Mouse (Mus musculus): ENCODE data around the gene Unc13a. TPM values are rescaled to one million over a fixed set of nuclear protein-coding genes. Genes with fewer than 3 reads are reported as not detected.

Gene Unc13a
- polyA plus RNA-seq, 1 experiment from 2014 or later = 2.2 TPM

GRCm38 (mm10) chr8:71627265-71628099, 44.1 kb downstream of the Unc13a start:
- Histone ChIP-seq H3K4me3 (no peak overlapping the region), H3K36me3 (replicated peaks) (peaks cover 39% of the 10 kb centered on the region), H3K4me1 (peaks cover 35% of the 10 kb centered on the region), H3K27me3 (replicated peaks; ENCODE audit: low read depth, poor library complexity, severe bottlenecking) (peaks cover 31% of the 10 kb centered on the region), H3K9me3 (peaks cover 19% of the 10 kb centered on the region), H3K27ac (replicated peaks) (0 out of 2 replicates have a peak overlapping the region, but pooled peaks have one; percentile 10)
- WGBS = 45% methylated on average over 9 of the region's 9 CpGs
- no peak for DNase-seq (ENCODE audit: low spot score)

- Histone ChIP-seq H3K27me3 (replicated peaks; ENCODE audit: low read depth, poor library complexity, severe bottlenecking) (peaks cover 23% of the 10 kb centered on the region), H3K4me3 (no peak overlapping the region), H3K4me1 (peaks cover 35% of the 10 kb centered on the region), H3K27ac (replicated peaks) (0 out of 2 replicates have a peak overlapping the region, but pooled peaks have one; percentile 10), H3K9me3 (peaks cover 22% of the 10 kb centered on the region), H3K36me3 (replicated peaks) (peaks cover 47% of the 10 kb centered on the region)
- WGBS = 86% methylated on average over 9 of the region's 9 CpGs
- no peak for DNase-seq (ENCODE audit: low spot score)
Observed at GRCm38 (mm10) chr8:71626753-71627152, 44.8 kb downstream of the Unc13a start.

- H3K27me3 ChIP-seq (replicated peaks; ENCODE audit: low read depth, poor library complexity, severe bottlenecking) = peaks cover 7% of the 10 kb centered on the region
- no peak overlapping the region for H3K27ac ChIP-seq (replicated peaks)
- no peak for DNase-seq (ENCODE audit: low spot score)
- peaks cover 25% of the 10 kb centered on the region for H3K9me3 ChIP-seq
- no peak overlapping the region for H3K4me3 ChIP-seq
- 81% methylated on average over 1 of the region's 1 CpGs for WGBS
- H3K4me1 ChIP-seq = peaks cover 32% of the 10 kb centered on the region
- peaks cover 63% of the 10 kb centered on the region for H3K36me3 ChIP-seq (replicated peaks)
Observed at GRCm38 (mm10) chr8:71625088-71625487, 46.5 kb downstream of the Unc13a start.

- DNase-seq (ENCODE audit: low spot score) = no peak
- Histone ChIP-seq H3K4me3 (no peak overlapping the region), H3K36me3 (replicated peaks) (peaks cover 98% of the 10 kb centered on the region), H3K9me3 (peaks cover 25% of the 10 kb centered on the region), H3K4me1 (no peaks in the 10 kb centered on the region), H3K27me3 (replicated peaks; ENCODE audit: low read depth, poor library complexity, severe bottlenecking) (no peaks in the 10 kb centered on the region), H3K27ac (replicated peaks) (no peak overlapping the region)
- 93% methylated on average over 2 of the region's 2 CpGs for WGBS
Observed at GRCm38 (mm10) chr8:71619786-71620185, 51.8 kb downstream of the Unc13a start.

- no peak overlapping the region for H3K4me3 ChIP-seq
- no peaks in the 10 kb centered on the region for H3K27me3 ChIP-seq (replicated peaks; ENCODE audit: low read depth, poor library complexity, severe bottlenecking)
- no peaks in the 10 kb centered on the region for H3K9me3 ChIP-seq
- H3K4me1 ChIP-seq = peaks cover 25% of the 10 kb centered on the region
- no peak for DNase-seq (ENCODE audit: low spot score)
- peaks cover 59% of the 10 kb centered on the region for H3K36me3 ChIP-seq (replicated peaks)
- no peak overlapping the region for H3K27ac ChIP-seq (replicated peaks)
- WGBS = 44% methylated on average over 4 of the region's 4 CpGs
Observed at GRCm38 (mm10) chr8:71613418-71613817, 58.1 kb downstream of the Unc13a start.

GRCm38 (mm10) chr8:71612141-71612540, 59.4 kb downstream of the Unc13a start:
- H3K4me1 ChIP-seq = peaks cover 25% of the 10 kb centered on the region
- H3K27ac ChIP-seq (replicated peaks) = peak overlapping the region; percentile 93; the same call in 1 of the 2 replicates
- no peaks in the 10 kb centered on the region for H3K9me3 ChIP-seq
- peak overlapping the region; percentile 96 for H3K4me3 ChIP-seq
- DNase-seq (ENCODE audit: low spot score) = no peak
- H3K36me3 ChIP-seq (replicated peaks) = peaks cover 46% of the 10 kb centered on the region
- H3K27me3 ChIP-seq (replicated peaks; ENCODE audit: low read depth, poor library complexity, severe bottlenecking) = no peaks in the 10 kb centered on the region
- WGBS = 52% methylated on average over 5 of the region's 5 CpGs

GRCm38 (mm10) chr8:71610822-71611651, 60.5 kb downstream of the Unc13a start, which contains the start of gene Colgalt1:
Colgalt1 (plus strand) TSS chr8:71610998.
- DNase-seq (ENCODE audit: low spot score) = peak; percentile 98
- peak within 1 kb of the TSS; percentile 96 for H3K4me3 ChIP-seq
- H3K27me3 ChIP-seq (replicated peaks; ENCODE audit: low read depth, poor library complexity, severe bottlenecking) = no peaks in the 10 kb centered on the region
- H3K4me1 ChIP-seq = peaks cover 25% of the 10 kb centered on the region
- H3K36me3 ChIP-seq (replicated peaks) = peaks cover 35% of the 10 kb centered on the region
- peak within 1 kb of the TSS; percentile 93 for H3K27ac ChIP-seq (replicated peaks)
- no peaks in the 10 kb centered on the region for H3K9me3 ChIP-seq
- under 1% methylated on average over 82 of the region's 82 CpGs for WGBS

GRCm38 (mm10) chr8:71604021-71604420, 67.5 kb downstream of the Unc13a start:
- WGBS = 55% methylated on average over 7 of the region's 7 CpGs
- Histone ChIP-seq H3K36me3 (replicated peaks) (peaks cover 2% of the 10 kb centered on the region; the same call in 1 of the 2 replicates), H3K4me1 (peaks cover 24% of the 10 kb centered on the region), H3K27ac (replicated peaks) (no peak overlapping the region), H3K4me3 (no peak overlapping the region), H3K27me3 (replicated peaks; ENCODE audit: low read depth, poor library complexity, severe bottlenecking) (peaks cover 61% of the 10 kb centered on the region), H3K9me3 (no peaks in the 10 kb centered on the region)
- no peak for DNase-seq (ENCODE audit: low spot score)

- peak; percentile 90 for DNase-seq (ENCODE audit: low spot score)
- peaks cover 63% of the 10 kb centered on the region for H3K27me3 ChIP-seq (replicated peaks; ENCODE audit: low read depth, poor library complexity, severe bottlenecking)
- peak overlapping the region; percentile 58 for H3K4me3 ChIP-seq
- WGBS = 1% methylated on average over 32 of the region's 32 CpGs
- H3K4me1 ChIP-seq = peaks cover 24% of the 10 kb centered on the region
- no peaks in the 10 kb centered on the region for H3K9me3 ChIP-seq
- H3K36me3 ChIP-seq (replicated peaks) = peaks cover 5% of the 10 kb centered on the region; the same call in 1 of the 2 replicates
- peak overlapping the region; percentile 55 for H3K27ac ChIP-seq (replicated peaks)
Observed at GRCm38 (mm10) chr8:71602666-71603334, 68.8 kb downstream of the Unc13a start.

GRCm38 (mm10) chr8:71601939-71602665, 69.5 kb downstream of the Unc13a start:
- 3% methylated on average over 65 of the region's 65 CpGs for WGBS
- Histone ChIP-seq H3K27ac (replicated peaks) (peak overlapping the region; percentile 55), H3K4me1 (peaks cover 24% of the 10 kb centered on the region), H3K9me3 (no peaks in the 10 kb centered on the region), H3K27me3 (replicated peaks; ENCODE audit: low read depth, poor library complexity, severe bottlenecking) (peaks cover 63% of the 10 kb centered on the region), H3K36me3 (replicated peaks) (peaks cover 5% of the 10 kb centered on the region; the same call in 1 of the 2 replicates), H3K4me3 (peak overlapping the region; percentile 58)
- DNase-seq (ENCODE audit: low spot score) = peak; percentile 60

- DNase-seq (ENCODE audit: low spot score) = no peak
- Histone ChIP-seq H3K4me3 (no peak overlapping the region), H3K4me1 (peaks cover 39% of the 10 kb centered on the region), H3K9me3 (no peaks in the 10 kb centered on the region), H3K27ac (replicated peaks) (no peak overlapping the region), H3K36me3 (replicated peaks) (peaks cover 20% of the 10 kb centered on the region), H3K27me3 (replicated peaks; ENCODE audit: low read depth, poor library complexity, severe bottlenecking) (peaks cover 49% of the 10 kb centered on the region)
- WGBS = 91% methylated on average over 5 of the region's 5 CpGs
Observed at GRCm38 (mm10) chr8:71598841-71599240, 72.7 kb downstream of the Unc13a start.
